Mouse (Mus musculus): Measurements from ENCODE around the gene Il6ra.

DNA sequence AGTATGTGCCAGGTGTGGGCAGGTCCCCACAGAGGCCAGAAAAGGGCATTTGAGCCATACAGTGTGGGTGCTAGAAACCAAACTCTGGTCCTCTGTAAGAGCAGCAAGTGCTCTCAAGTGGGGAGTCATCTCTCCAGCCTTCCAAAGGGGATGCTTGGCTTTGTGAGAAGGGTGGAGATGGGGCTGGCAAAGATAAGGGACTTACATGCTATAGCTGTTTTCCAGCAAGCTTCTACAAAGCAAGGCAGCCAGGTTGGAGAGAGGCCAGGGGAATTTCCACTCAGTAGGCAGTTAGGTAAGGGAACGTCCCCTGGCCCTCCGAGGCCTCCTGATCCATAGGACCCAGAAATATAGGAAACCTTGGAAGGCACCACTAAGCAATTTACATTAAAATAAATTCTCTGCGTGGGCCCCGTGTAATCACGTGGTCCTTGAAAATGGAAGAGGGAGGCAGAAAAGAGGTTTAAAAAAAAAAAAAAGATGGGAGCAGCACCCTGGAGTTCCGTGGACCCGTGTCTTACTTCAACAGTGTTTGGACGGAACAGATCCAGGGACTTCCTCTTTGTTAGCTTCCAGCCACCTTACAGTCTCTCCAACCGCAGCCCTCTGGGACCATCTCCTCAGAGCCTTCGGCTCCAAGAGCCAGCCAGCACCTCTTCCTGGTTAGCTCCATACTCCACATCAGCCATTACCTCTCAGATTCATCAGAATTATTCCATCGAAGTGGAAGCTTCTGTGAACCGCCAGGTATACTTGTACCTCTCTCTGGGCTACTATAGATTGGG, 92.5 kb downstream of the Il6ra start:
- TF ChIP-seq POLR2A (IDR thresholded peaks at IDR 0.05; ENCODE audit: insufficient read length, low read depth) (no peak), USF1 (IDR thresholded peaks at IDR 0.05; ENCODE audit: low read depth) (no peak)
